Mouse (Mus musculus) cortical plate, adult 2 months (tissue): ENCODE measurements around the gene Tent4b.

Experiments
- CTCF ChIP-seq: fragments of 200-500 bp; IDR thresholded peaks from 2 replicates; pipeline ENCODE4 v1.5.1; 2011; ENCODE audit warnings: mild to moderate bottlenecking, control low read depth, low read length; ENCODE audit not compliant: insufficient read depth; ENCODE audit errors: extremely low read depth
- POLR2A ChIP-seq: fragments of 200-500 bp; IDR thresholded peaks from 2 replicates; pipeline ENCODE4 v1.6.1; 2011; ENCODE audit warnings: mild to moderate bottlenecking, low read length, control low read depth; ENCODE audit not compliant: insufficient read depth; ENCODE audit errors: extremely low read depth

- TF ChIP-seq CTCF (no peak), POLR2A (no peak)
These were observed 28.8 kb downstream of the Tent4b start for GRCm38 (mm10) chr8:88227851-88228250.
